Mouse (Mus musculus): ENCODE data around the gene Ostm1.

DNA sequence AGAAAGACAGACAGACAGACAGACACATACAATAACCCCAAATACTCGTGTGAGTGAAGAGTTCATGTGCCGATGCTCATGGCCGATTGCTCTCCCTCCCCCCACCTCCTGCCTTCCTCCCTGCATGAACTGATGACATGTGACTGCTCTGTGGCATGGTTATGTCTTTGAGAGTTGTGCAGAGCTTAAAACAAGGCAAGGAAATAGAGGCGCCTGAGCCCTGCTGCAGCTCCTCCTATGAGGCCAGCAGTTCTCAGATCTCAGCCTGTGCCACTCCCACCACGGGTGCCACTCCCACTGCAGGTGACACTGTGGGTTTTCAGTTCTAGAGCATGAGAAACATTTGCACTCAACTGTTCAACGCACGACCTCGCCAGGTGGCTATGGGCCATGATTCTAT is 115.4 kb downstream of the Ostm1 start:
- no peak for TF ChIP-seq EP300 (IDR thresholded peaks at IDR 0.05; ENCODE audit: low read depth)
- TF ChIP-seq CTCF (IDR thresholded peaks at IDR 0.05; ENCODE audit: low read depth) = no peak
